Mouse (Mus musculus): ENCODE results near the gene Gnat3. TPM values are rescaled to one million over a fixed set of nuclear protein-coding genes. Genes with fewer than 3 reads are reported as not detected.

The Gnat3 gene
- polyA plus RNA-seq, 1 experiment = not detected

DNA sequence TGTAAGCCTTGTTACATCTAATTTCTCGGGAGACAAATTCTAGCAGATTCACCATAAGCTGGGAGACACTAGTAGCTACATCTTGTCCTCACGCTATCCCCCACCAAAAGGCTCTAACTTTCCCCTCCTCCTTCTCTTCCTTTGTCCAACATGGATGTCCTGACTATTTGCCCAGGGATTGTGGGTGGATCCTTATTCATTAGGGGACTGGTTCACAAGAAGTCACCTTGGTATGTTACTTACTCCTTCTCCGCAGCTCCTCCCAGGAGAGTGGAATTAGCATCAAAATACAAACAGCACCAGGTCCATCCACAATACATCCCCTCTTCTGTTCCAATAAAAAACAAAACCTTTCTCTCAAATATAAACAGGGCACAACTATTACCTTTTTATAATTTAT lies 65.2 kb downstream of the Gnat3 start:
- no peak for TF ChIP-seq POLR2A (IDR thresholded peaks at IDR 0.05; ENCODE audit: low read depth, low read length)
- TF ChIP-seq CTCF (conservative IDR thresholded peaks at IDR 0.05; ENCODE audit: insufficient read depth, insufficient read length, low read depth, low read length) = no peak
- no peak for DNase-seq
- no peak overlapping the region for H3K4me3 ChIP-seq (ENCODE audit: insufficient read depth, low read depth, low read length)

DNA sequence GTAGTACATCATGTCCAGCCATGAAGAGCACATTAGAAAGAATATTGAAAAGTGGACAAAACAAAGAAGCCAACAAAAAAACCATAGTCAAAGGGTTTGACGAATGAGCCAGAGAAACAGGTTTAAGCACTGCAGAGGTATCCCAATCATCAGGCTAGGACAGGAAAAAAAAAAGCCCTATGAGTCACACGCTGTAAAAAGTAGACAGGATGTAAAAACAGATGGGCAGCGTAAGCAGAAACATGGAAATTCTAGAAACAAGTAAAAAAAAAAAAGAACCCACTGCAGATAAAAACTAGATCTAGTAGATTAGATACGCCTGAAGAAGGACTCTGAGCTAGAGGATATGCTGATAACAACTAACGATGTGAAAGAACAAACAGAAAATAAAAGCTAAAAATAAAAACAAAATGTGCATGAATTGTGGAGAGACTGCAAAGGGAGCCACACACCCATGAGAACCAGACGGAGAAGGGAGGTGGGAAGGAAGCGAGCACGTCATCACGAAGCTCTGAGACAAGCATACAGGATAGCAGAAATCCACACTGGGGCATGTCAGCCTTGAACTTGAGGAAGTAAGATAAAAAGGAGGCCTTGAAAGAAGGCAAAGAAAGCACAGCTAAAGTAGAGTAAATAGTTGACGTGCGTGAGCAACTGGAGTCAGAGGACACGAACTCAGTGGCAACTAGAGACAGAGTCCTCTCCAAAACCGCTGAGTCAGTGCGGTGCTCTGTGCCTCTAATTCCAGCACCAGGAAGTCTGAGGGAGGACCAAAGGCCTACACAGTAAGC lies 73.7 kb downstream of the Gnat3 start:
- 66% methylated on average over 14 of the region's 14 CpGs for WGBS
- H3K36me3 ChIP-seq (ENCODE audit: control insufficient read depth, insufficient read depth, low read length) = no peaks in the 10 kb centered on the region

More for the DNA sequence above, 65.2 kb downstream of the Gnat3 start:
- H3K36me3 ChIP-seq (ENCODE audit: control insufficient read depth, insufficient read depth, low read length) = no peaks in the 10 kb centered on the region
- H3K27ac ChIP-seq (ENCODE audit: insufficient read depth, low read depth, low read length) = no peak overlapping the region
- no peaks in the 10 kb centered on the region for H3K27me3 ChIP-seq (replicated peaks; ENCODE audit: control insufficient read depth, insufficient read depth, low read length)
- WGBS = 93% methylated on average over 3 of the region's 3 CpGs
- no peaks in the 10 kb centered on the region for H3K4me1 ChIP-seq (ENCODE audit: control insufficient read depth, insufficient read depth, low read length)

DNA sequence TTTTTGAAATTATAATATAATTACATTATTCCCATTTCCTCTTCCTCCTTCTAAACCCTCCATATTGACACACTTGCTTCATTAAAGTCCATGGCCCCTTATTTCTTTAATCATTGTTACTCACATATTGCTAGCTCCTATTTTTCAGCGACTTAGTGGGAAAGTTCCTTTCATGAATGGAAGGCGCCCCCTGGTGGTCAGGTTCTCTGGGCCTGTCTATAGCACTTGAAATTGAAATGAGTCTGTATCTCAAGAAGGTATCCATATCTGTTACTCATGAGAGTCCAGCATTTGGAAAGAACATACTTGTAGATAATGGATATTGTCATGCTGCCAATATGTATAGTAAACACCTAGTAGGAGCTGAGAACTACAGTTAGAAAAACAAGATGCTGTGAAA lies 80.7 kb downstream of the Gnat3 start:
- H3K4me1 ChIP-seq (ENCODE audit: control insufficient read depth, insufficient read depth, low read length) = no peaks in the 10 kb centered on the region
- WGBS = 2% methylated on average over 2 of the region's 2 CpGs

More for the DNA sequence above, 73.7 kb downstream of the Gnat3 start:
- no peak overlapping the region for H3K27ac ChIP-seq (ENCODE audit: insufficient read depth, low read depth, low read length)
- H3K27me3 ChIP-seq (replicated peaks; ENCODE audit: control insufficient read depth, insufficient read depth, low read length) = no peaks in the 10 kb centered on the region
- TF ChIP-seq POLR2A (IDR thresholded peaks at IDR 0.05; ENCODE audit: low read depth, low read length) = no peak
- H3K4me1 ChIP-seq (ENCODE audit: control insufficient read depth, insufficient read depth, low read length) = no peaks in the 10 kb centered on the region
- no peak overlapping the region for H3K4me3 ChIP-seq (ENCODE audit: insufficient read depth, low read depth, low read length)
- peak; percentile 12 for DNase-seq

DNA sequence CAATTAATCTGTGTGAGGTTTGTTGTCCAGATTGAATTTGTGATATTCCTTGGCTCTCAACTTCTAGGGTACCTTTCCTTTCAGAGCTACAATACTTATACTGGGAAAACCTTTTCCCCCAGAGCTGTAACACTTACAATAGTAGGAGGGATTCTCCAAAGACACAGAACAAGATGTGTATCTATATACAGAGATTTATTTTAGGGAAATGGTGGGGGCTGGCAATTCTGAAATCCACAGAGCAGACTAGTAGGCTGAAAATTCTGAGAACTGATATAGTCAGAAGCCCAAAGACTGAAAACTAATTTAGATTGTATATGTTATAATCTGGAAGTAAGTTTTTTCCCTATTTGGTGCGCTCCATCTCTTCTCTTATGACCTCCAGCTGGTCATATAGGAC lies 86.5 kb downstream of the Gnat3 start:
- 95% methylated on average over 1 of the region's 1 CpGs for WGBS
- H3K27ac ChIP-seq (ENCODE audit: insufficient read depth, low read depth, low read length) = no peak overlapping the region
- H3K4me3 ChIP-seq (ENCODE audit: insufficient read depth, low read depth, low read length) = no peak overlapping the region
- no peak for DNase-seq
- no peaks in the 10 kb centered on the region for H3K4me1 ChIP-seq (ENCODE audit: control insufficient read depth, insufficient read depth, low read length)
- TF ChIP-seq CTCF (conservative IDR thresholded peaks at IDR 0.05; ENCODE audit: insufficient read depth, insufficient read length, low read depth, low read length) (no peak), POLR2A (IDR thresholded peaks at IDR 0.05; ENCODE audit: low read depth, low read length) (no peak)
- H3K27me3 ChIP-seq (replicated peaks; ENCODE audit: control insufficient read depth, insufficient read depth, low read length) = no peaks in the 10 kb centered on the region
- no peaks in the 10 kb centered on the region for H3K36me3 ChIP-seq (ENCODE audit: control insufficient read depth, insufficient read depth, low read length)

More for the DNA sequence above, 80.7 kb downstream of the Gnat3 start:
- DNase-seq = peak; percentile 70
- Histone ChIP-seq H3K27ac (ENCODE audit: insufficient read depth, low read depth, low read length) (no peak overlapping the region), H3K4me3 (ENCODE audit: insufficient read depth, low read depth, low read length) (no peak overlapping the region), H3K27me3 (replicated peaks; ENCODE audit: control insufficient read depth, insufficient read depth, low read length) (no peaks in the 10 kb centered on the region), H3K36me3 (ENCODE audit: control insufficient read depth, insufficient read depth, low read length) (no peaks in the 10 kb centered on the region)
- TF ChIP-seq CTCF (conservative IDR thresholded peaks at IDR 0.05; ENCODE audit: insufficient read depth, insufficient read length, low read depth, low read length) = peak; percentile 79
- no peak for TF ChIP-seq POLR2A (IDR thresholded peaks at IDR 0.05; ENCODE audit: low read depth, low read length)

DNA sequence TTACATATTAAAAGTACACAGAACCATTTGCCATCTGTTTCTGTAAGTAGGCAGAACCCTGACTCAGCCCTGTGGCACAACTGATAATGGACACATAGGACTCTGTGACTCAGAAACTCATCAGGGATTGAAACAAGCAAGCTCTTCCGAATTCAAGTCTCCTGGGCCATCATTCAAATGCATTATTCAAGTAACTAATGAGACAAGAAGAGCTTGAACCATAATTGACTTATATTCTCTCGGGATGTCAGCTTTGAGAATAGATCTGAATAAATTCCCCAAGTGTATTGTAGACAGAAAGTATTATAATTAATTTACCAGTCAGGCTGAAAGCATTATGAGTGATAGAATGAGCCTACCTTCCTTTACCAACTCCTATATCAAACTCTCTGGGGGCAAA lies 93.0 kb downstream of the Gnat3 start:
- no peak overlapping the region for H3K27ac ChIP-seq (ENCODE audit: insufficient read depth, low read depth, low read length)
- WGBS = 62% methylated on average over 2 of the region's 2 CpGs

More for the DNA sequence above, 93.0 kb downstream of the Gnat3 start:
- H3K4me1 ChIP-seq (ENCODE audit: control insufficient read depth, insufficient read depth, low read length) = no peaks in the 10 kb centered on the region
- no peaks in the 10 kb centered on the region for H3K27me3 ChIP-seq (replicated peaks; ENCODE audit: control insufficient read depth, insufficient read depth, low read length)
- no peak for DNase-seq
- no peak overlapping the region for H3K4me3 ChIP-seq (ENCODE audit: insufficient read depth, low read depth, low read length)
- TF ChIP-seq POLR2A (IDR thresholded peaks at IDR 0.05; ENCODE audit: low read depth, low read length) (no peak), CTCF (conservative IDR thresholded peaks at IDR 0.05; ENCODE audit: insufficient read depth, insufficient read length, low read depth, low read length) (no peak)
- no peaks in the 10 kb centered on the region for H3K36me3 ChIP-seq (ENCODE audit: control insufficient read depth, insufficient read depth, low read length)

Other genes starting within 250 kb of the Gnat3 start
- gene Cd36, start 73.7 kb upstream of the Gnat3 start, polyA plus RNA-seq (2012; rRNA removed) = 41.4 and 43.8 TPM in 2 replicates